Mouse (Mus musculus): ENCODE data around the gene Elmo3. TPM values are rescaled to one million over a fixed set of nuclear protein-coding genes. Genes with fewer than 3 reads are reported as not detected.
A peak's percentile ranks its signal among the peaks of the same experiment; 100 is the strongest.

Gene Elmo3
- polyA plus RNA-seq, 1 experiment from 2014 or later = 2.4 TPM

- Histone ChIP-seq H3K36me3 (ENCODE audit: control insufficient read depth, insufficient read depth, low read length) (no peaks in the 10 kb centered on the region; the same call in 1 of the 2 replicates), H3K4me3 (ENCODE audit: low read depth, low read length) (peak overlapping the region; percentile 78), H3K27ac (ENCODE audit: low read depth, low read length) (no peak overlapping the region), H3K4me1 (replicated peaks; ENCODE audit: control insufficient read depth, insufficient read depth, low read length) (peaks cover 7% of the 10 kb centered on the region; the same call in 1 of the 2 replicates), H3K27me3 (ENCODE audit: control insufficient read depth, insufficient read depth, low read length) (no peaks in the 10 kb centered on the region), H3K9ac (ENCODE audit: low read length) (peak overlapping the region; percentile 75), H3K4me2 (ENCODE audit: low read depth, low read length, severe bottlenecking) (peak overlapping the region; percentile 73), H3K9me3 (ENCODE audit: control insufficient read depth, low read length) (no peaks in the 10 kb centered on the region)
- DNase-seq (ENCODE audit: low spot score) = no peak
- 1% methylated on average over 12 of the region's 12 CpGs for WGBS
- peak; percentile 76 for ATAC-seq (replicated peaks; ENCODE audit: low FRiP score)
Measured at GRCm38 (mm10) chr8:105325641-105326093, 20.3 kb downstream of the Elmo3 start.

DNA sequence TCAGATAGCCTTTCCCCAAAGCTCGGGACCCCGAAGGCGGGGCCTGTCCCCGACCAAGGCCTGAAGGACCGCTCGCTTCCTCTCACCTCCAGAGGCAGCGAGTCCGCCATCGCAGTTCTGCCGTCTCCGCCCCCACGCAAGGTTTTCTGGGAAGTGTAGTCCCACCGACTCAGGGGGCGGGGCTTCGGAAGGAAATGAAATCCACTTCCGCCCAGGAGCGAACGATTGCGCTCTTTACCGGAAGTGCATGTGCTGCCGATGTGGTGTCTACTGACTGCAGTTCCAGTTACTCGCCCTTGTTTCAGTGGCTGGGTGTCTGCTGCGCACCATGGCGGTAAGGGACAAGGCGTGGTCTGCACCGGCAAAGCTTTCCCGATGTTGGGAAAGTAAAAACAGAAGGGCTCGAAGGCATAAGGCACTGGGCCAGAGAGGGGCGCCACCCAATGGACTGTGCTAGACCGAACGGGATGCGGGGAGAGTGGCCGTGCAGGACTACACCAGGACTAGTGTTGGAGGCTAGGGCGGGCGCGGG lies 20.8 kb downstream of the Elmo3 start, which contains the start of the genes Lrrc29 and Tmem208:
Gene Lrrc29 (minus strand): TSS at position 138 of the 532 bp plus-strand sequence.
Gene Tmem208 (plus strand): TSS at position 214 of the 532 bp plus-strand sequence.
- Histone ChIP-seq H3K36me3 (ENCODE audit: control insufficient read depth, insufficient read depth, low read length) (peaks cover 2% of the 10 kb centered on the region), H3K4me2 (ENCODE audit: low read depth, low read length, severe bottlenecking) (peak within 1 kb of the TSS; percentile 73), H3K9me3 (ENCODE audit: control insufficient read depth, low read length) (no peaks in the 10 kb centered on the region), H3K9ac (ENCODE audit: low read length) (peak within 1 kb of the TSS; percentile 75), H3K27ac (ENCODE audit: low read depth, low read length) (peak within 1 kb of the TSS; percentile 55; the same call in 1 of the 2 replicates), H3K27me3 (ENCODE audit: control insufficient read depth, insufficient read depth, low read length) (no peaks in the 10 kb centered on the region), H3K4me3 (ENCODE audit: low read depth, low read length) (peak within 1 kb of the TSS; percentile 78), H3K4me1 (replicated peaks; ENCODE audit: control insufficient read depth, insufficient read depth, low read length) (peaks cover 7% of the 10 kb centered on the region; the same call in 1 of the 2 replicates)
- ATAC-seq (replicated peaks; ENCODE audit: low FRiP score) (peak; percentile 94), DNase-seq (ENCODE audit: low spot score) (peak; percentile 97)
- 1% methylated on average over 36 of the region's 36 CpGs for WGBS

DNA sequence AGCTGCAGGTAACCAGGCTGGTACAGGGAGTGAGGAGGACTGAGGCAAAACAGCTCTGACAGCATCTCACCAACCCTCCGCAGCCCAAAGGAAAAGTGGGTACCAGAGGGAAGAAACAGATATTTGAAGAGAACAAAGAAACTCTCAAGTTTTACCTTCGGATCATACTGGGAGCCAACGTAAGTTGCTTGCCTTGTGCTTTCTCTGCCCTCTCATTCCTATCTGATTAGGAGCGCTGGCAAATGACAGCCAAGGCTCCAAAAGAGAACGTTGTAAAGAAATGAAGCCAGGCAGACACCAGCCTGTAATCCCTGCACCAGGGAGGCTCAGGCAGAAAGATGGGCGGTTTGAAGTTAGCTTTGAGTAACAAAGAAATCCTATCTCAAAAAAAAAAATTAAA lies 21.6 kb downstream of the Elmo3 start:
- H3K9me3 ChIP-seq (ENCODE audit: control insufficient read depth, low read length) = no peaks in the 10 kb centered on the region
- peaks cover 7% of the 10 kb centered on the region for H3K36me3 ChIP-seq (ENCODE audit: control insufficient read depth, insufficient read depth, low read length)
- DNase-seq (ENCODE audit: low spot score) (no peak), ATAC-seq (replicated peaks; ENCODE audit: low FRiP score) (no peak)
- peak overlapping the region; percentile 78 for H3K4me3 ChIP-seq (ENCODE audit: low read depth, low read length)
- H3K4me2 ChIP-seq (ENCODE audit: low read depth, low read length, severe bottlenecking) = peak overlapping the region; percentile 73
- 47% methylated on average over 6 of the region's 6 CpGs for WGBS
- no peaks in the 10 kb centered on the region for H3K27me3 ChIP-seq (ENCODE audit: control insufficient read depth, insufficient read depth, low read length)
- H3K4me1 ChIP-seq (replicated peaks; ENCODE audit: control insufficient read depth, insufficient read depth, low read length) = peaks cover 7% of the 10 kb centered on the region; the same call in 1 of the 2 replicates
- peak overlapping the region; percentile 75 for H3K9ac ChIP-seq (ENCODE audit: low read length)
- no peak overlapping the region for H3K27ac ChIP-seq (ENCODE audit: low read depth, low read length)

DNA sequence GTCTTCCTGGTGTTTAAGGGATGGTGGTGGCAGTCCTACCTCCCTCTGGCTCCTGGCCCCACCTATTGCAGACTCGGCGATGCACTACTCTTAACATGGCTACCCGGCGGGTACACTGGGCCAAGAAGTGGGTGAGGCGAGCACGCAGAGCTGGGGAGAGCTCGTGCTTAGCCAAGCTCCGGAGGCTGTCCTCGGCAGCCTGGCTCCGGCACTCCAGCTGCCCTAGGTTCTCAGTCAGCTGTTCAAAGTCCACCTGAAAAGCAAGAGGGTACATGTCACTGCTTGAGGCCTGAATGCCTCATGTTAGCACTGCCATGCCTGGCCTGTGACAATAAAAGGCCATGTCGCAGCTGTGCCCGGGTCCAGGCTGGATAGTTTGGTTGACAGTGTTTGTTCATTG lies 24.9 kb downstream of the Elmo3 start:
- no peak overlapping the region for H3K9ac ChIP-seq (ENCODE audit: low read length)
- H3K27me3 ChIP-seq (ENCODE audit: control insufficient read depth, insufficient read depth, low read length) = no peaks in the 10 kb centered on the region
- no peak overlapping the region for H3K4me3 ChIP-seq (ENCODE audit: low read depth, low read length)
- peaks cover 7% of the 10 kb centered on the region for H3K36me3 ChIP-seq (ENCODE audit: control insufficient read depth, insufficient read depth, low read length)
- no peak overlapping the region for H3K27ac ChIP-seq (ENCODE audit: low read depth, low read length)
- ATAC-seq (replicated peaks; ENCODE audit: low FRiP score) (no peak), DNase-seq (ENCODE audit: low spot score) (no peak)
- no peaks in the 10 kb centered on the region for H3K9me3 ChIP-seq (ENCODE audit: control insufficient read depth, low read length)
- H3K4me2 ChIP-seq (ENCODE audit: low read depth, low read length, severe bottlenecking) = no peak overlapping the region
- 93% methylated on average over 12 of the region's 12 CpGs for WGBS
- peaks cover 6% of the 10 kb centered on the region; the same call in 1 of the 2 replicates for H3K4me1 ChIP-seq (replicated peaks; ENCODE audit: control insufficient read depth, insufficient read depth, low read length)

- DNase-seq (ENCODE audit: low spot score) = no peak
- H3K27ac ChIP-seq (ENCODE audit: low read depth, low read length) = no peak overlapping the region
- no peak overlapping the region for H3K4me3 ChIP-seq (ENCODE audit: low read depth, low read length)
- no peak overlapping the region for H3K4me2 ChIP-seq (ENCODE audit: low read depth, low read length, severe bottlenecking)
- H3K27me3 ChIP-seq (ENCODE audit: control insufficient read depth, insufficient read depth, low read length) = no peaks in the 10 kb centered on the region
- H3K36me3 ChIP-seq (ENCODE audit: control insufficient read depth, insufficient read depth, low read length) = peaks cover 7% of the 10 kb centered on the region
- 94% methylated on average over 22 of the region's 22 CpGs for WGBS
- no peak for ATAC-seq (replicated peaks; ENCODE audit: low FRiP score)
- peaks cover 5% of the 10 kb centered on the region; the same call in 1 of the 2 replicates for H3K4me1 ChIP-seq (replicated peaks; ENCODE audit: control insufficient read depth, insufficient read depth, low read length)
- no peaks in the 10 kb centered on the region for H3K9me3 ChIP-seq (ENCODE audit: control insufficient read depth, low read length)
- no peak overlapping the region for H3K9ac ChIP-seq (ENCODE audit: low read length)
Measured at GRCm38 (mm10) chr8:105331469-105331868, 26.1 kb downstream of the Elmo3 start.

- H3K4me3 ChIP-seq (ENCODE audit: low read depth, low read length) = no peak overlapping the region
- ATAC-seq (replicated peaks; ENCODE audit: low FRiP score) (no peak), DNase-seq (ENCODE audit: low spot score) (no peak)
- no peak overlapping the region for H3K27ac ChIP-seq (ENCODE audit: low read depth, low read length)
- H3K4me1 ChIP-seq (replicated peaks; ENCODE audit: control insufficient read depth, insufficient read depth, low read length) = peaks cover 5% of the 10 kb centered on the region; the same call in 1 of the 2 replicates
- peaks cover 7% of the 10 kb centered on the region for H3K36me3 ChIP-seq (ENCODE audit: control insufficient read depth, insufficient read depth, low read length)
- H3K27me3 ChIP-seq (ENCODE audit: control insufficient read depth, insufficient read depth, low read length) = no peaks in the 10 kb centered on the region
- H3K9ac ChIP-seq (ENCODE audit: low read length) = no peak overlapping the region
- H3K9me3 ChIP-seq (ENCODE audit: control insufficient read depth, low read length) = no peaks in the 10 kb centered on the region
- WGBS = 94% methylated on average over 9 of the region's 9 CpGs
- no peak overlapping the region for H3K4me2 ChIP-seq (ENCODE audit: low read depth, low read length, severe bottlenecking)
Measured at GRCm38 (mm10) chr8:105331931-105332330, 26.5 kb downstream of the Elmo3 start.

- WGBS = 81% methylated on average over 2 of the region's 2 CpGs
- no peak for ATAC-seq (replicated peaks; ENCODE audit: low FRiP score)
- Histone ChIP-seq H3K9me3 (ENCODE audit: control insufficient read depth, low read length) (no peaks in the 10 kb centered on the region), H3K9ac (ENCODE audit: low read length) (no peak overlapping the region), H3K27ac (ENCODE audit: low read depth, low read length) (no peak overlapping the region), H3K4me3 (ENCODE audit: low read depth, low read length) (no peak overlapping the region), H3K36me3 (ENCODE audit: control insufficient read depth, insufficient read depth, low read length) (peaks cover 7% of the 10 kb centered on the region), H3K4me2 (ENCODE audit: low read depth, low read length, severe bottlenecking) (no peak overlapping the region), H3K27me3 (ENCODE audit: control insufficient read depth, insufficient read depth, low read length) (no peaks in the 10 kb centered on the region), H3K4me1 (replicated peaks; ENCODE audit: control insufficient read depth, insufficient read depth, low read length) (peaks cover under 1% of the 10 kb centered on the region; the same call in 1 of the 2 replicates)
- DNase-seq (ENCODE audit: low spot score) = no peak
Measured at GRCm38 (mm10) chr8:105332523-105332922, 27.1 kb downstream of the Elmo3 start.

DNA sequence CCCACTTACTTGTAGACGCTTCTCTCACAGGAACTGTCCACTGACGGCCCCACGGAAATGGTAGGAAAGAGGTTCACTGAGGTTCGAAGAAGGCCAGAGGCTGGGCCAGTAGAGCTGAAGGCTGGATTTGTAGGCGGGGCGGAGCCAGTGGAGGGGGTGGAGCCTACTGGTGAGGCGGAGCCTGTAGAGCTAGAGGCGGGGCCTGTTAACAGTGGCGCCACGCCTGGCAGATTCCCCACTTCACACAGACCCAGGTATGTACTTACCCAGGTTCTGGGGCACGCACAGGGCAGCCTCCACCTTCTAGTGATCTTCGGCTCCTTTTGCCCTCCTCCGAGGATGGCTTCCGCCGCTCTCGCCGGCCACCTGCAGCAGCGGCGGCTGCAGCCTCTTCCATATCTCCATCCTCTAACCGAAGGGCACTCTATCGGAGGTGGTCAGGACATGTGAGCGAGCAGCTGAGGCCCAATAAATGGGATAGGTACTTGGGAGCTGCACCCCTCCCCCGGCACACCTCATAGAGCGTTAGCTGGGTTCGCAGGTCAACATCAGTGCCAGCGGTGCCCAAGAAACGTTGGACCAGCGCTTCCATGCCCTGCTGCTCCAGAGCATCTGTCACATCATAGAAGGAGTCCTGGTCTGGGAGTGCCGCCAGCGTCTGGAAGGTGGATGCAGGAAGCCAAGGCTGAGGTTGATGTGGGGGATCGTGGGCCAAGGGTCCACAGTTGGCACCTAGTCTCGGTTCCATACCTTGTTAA lies 31.2 kb downstream of the Elmo3 start:
- H3K4me2 ChIP-seq (ENCODE audit: low read depth, low read length, severe bottlenecking) = no peak overlapping the region
- peak; percentile 54 for DNase-seq (ENCODE audit: low spot score)
- WGBS = 44% methylated on average over 32 of the region's 32 CpGs

More for the DNA sequence above, 31.2 kb downstream of the Elmo3 start:
- 0 out of 2 replicates have a peak, but pooled peaks have one; percentile 37 for ATAC-seq (replicated peaks; ENCODE audit: low FRiP score)
- H3K4me1 ChIP-seq (replicated peaks; ENCODE audit: control insufficient read depth, insufficient read depth, low read length) = no peaks in the 10 kb centered on the region
- no peak overlapping the region for H3K4me3 ChIP-seq (ENCODE audit: low read depth, low read length)
- H3K27ac ChIP-seq (ENCODE audit: low read depth, low read length) = no peak overlapping the region
- peaks cover 2% of the 10 kb centered on the region; the same call in 1 of the 2 replicates for H3K36me3 ChIP-seq (ENCODE audit: control insufficient read depth, insufficient read depth, low read length)
- no peaks in the 10 kb centered on the region for H3K27me3 ChIP-seq (ENCODE audit: control insufficient read depth, insufficient read depth, low read length)
- H3K9me3 ChIP-seq (ENCODE audit: control insufficient read depth, low read length) = no peaks in the 10 kb centered on the region
- no peak overlapping the region for H3K9ac ChIP-seq (ENCODE audit: low read length)

All from forebrain, embryonic 11.5 days (tissue).